Mouse (Mus musculus) midbrain, embryonic 16.5 days (tissue): ENCODE data around the gene Gnaz. TPM values are rescaled to one million over a fixed set of nuclear protein-coding genes. Genes with fewer than 3 reads are reported as not detected.

ENCODE experiments used
- ATAC-seq: fragments of 200-750 bp; cut with Nextera tagmentation; 2 replicates; pipeline ENCODE4 v1.8.0; 2017; ENCODE audit warnings: moderate TSS enrichment
- H3K27ac ChIP-seq: fragments of 300-500 bp; sonication (generic); 2 replicates; pipeline ENCODE4 v1.5.1; 2014; ENCODE audit warnings: mild to moderate bottlenecking, low read length, mixed read lengths
- H3K27me3 ChIP-seq: fragments of 300-500 bp; sonication (generic); 2 replicates; pipeline ENCODE4 v1.6.1; 2014; ENCODE audit warnings: low read depth, low read length, mixed read lengths; ENCODE audit not compliant: control insufficient read depth, insufficient read depth
- H3K36me3 ChIP-seq: fragments of 300-500 bp; sonication (generic); 2 replicates; pipeline ENCODE4 v1.6.1; 2014; ENCODE audit warnings: mild to moderate bottlenecking, low read length, moderate library complexity, mixed read lengths; ENCODE audit not compliant: control insufficient read depth, insufficient read depth
- H3K4me1 ChIP-seq: fragments of 300-500 bp; sonication (generic); 2 replicates; pipeline ENCODE4 v1.6.1; 2014; ENCODE audit warnings: mild to moderate bottlenecking, low read length, mixed read lengths; ENCODE audit not compliant: control insufficient read depth, insufficient read depth
- H3K4me2 ChIP-seq: fragments of 300-500 bp; sonication (generic); 2 replicates; pipeline ENCODE4 v1.6.1; 2014; ENCODE audit warnings: mild to moderate bottlenecking, low read length, mixed read lengths
- H3K4me3 ChIP-seq: fragments of 300-500 bp; sonication (generic); 2 replicates; pipeline ENCODE4 v1.5.1; 2014; ENCODE audit warnings: low read depth, mild to moderate bottlenecking, low read length, moderate library complexity, mixed read lengths
- H3K9ac ChIP-seq: fragments of 300-500 bp; sonication (generic); 2 replicates; pipeline ENCODE4 v1.6.1; 2014; ENCODE audit warnings: low read depth, low read length, mixed read lengths
- H3K9me3 ChIP-seq: fragments of 300-500 bp; sonication (generic); replicated peaks from 2 replicates; pipeline ENCODE4 v1.6.1; 2014; ENCODE audit warnings: mild to moderate bottlenecking, low read length, mixed read lengths; ENCODE audit not compliant: control insufficient read depth, poor library complexity, severe bottlenecking
- whole genome bisulfite sequencing: fragments of 180-500 bp; shearing (Covaris S2); extraction: QIAGEN DNeasy Blood & Tissue Kit; methylation state at CpG from one replicate; pipeline ENCODE4 v1.1.7; 2014; 5-methylcytosine and 5-hydroxymethylcytosine counted together
- polyA plus RNA-seq: library from polyadenylated mRNA; unstranded; fragments of >200 nt; fragmentation: Nextera tagmentation; extraction: Ambion mirVana; gene quantifications from 2 replicates; pipeline ENCODE4 v1.2.1, GENCODE M21; 2015

Gnaz gene
- polyA plus RNA-seq, 1 experiment from 2014 or later, result 103 TPM

- no peaks in the 10 kb centered on the region for H3K27me3 ChIP-seq
- peaks cover 6% of the 10 kb centered on the region for H3K4me1 ChIP-seq
- no peak overlapping the region for H3K9ac ChIP-seq
- 95% methylated on average over 12 of the region's 12 CpGs for WGBS
- no peak for ATAC-seq
- H3K9me3 ChIP-seq, result no peaks in the 10 kb centered on the region
- H3K4me3 ChIP-seq, result no peak overlapping the region
- peaks cover 9% of the 10 kb centered on the region; the same call in 1 of the 2 replicates for H3K36me3 ChIP-seq
- H3K27ac ChIP-seq, result no peak overlapping the region
- no peak overlapping the region for H3K4me2 ChIP-seq
Observed at GRCm38 (mm10) chr10:74981159-74981558, 14.2 kb downstream of the Gnaz start.

GRCm38 (mm10) chr10:74983176-74983575 is 16.2 kb downstream of the Gnaz start:
- Histone ChIP-seq H3K9me3 (no peaks in the 10 kb centered on the region), H3K4me2 (no peak overlapping the region), H3K4me1 (peaks cover 10% of the 10 kb centered on the region), H3K27ac (no peak overlapping the region), H3K4me3 (no peak overlapping the region), H3K27me3 (no peaks in the 10 kb centered on the region), H3K9ac (no peak overlapping the region), H3K36me3 (peaks cover 9% of the 10 kb centered on the region; the same call in 1 of the 2 replicates)
- 73% methylated on average over 8 of the region's 8 CpGs for WGBS
- no peak for ATAC-seq

GRCm38 (mm10) chr10:74987698-74988470 is 20.9 kb downstream of the Gnaz start:
- Histone ChIP-seq H3K36me3 (peaks cover 24% of the 10 kb centered on the region), H3K27ac (no peak overlapping the region), H3K4me1 (peaks cover 8% of the 10 kb centered on the region; the same call in 1 of the 2 replicates), H3K4me2 (no peak overlapping the region), H3K9me3 (no peaks in the 10 kb centered on the region), H3K27me3 (no peaks in the 10 kb centered on the region), H3K9ac (no peak overlapping the region), H3K4me3 (no peak overlapping the region)
- ATAC-seq, result no peak; the same call in 1 of the 2 replicates
- 77% methylated on average over 14 of the region's 14 CpGs for WGBS

- Histone ChIP-seq H3K9ac (no peak overlapping the region), H3K4me3 (no peak overlapping the region), H3K27me3 (no peaks in the 10 kb centered on the region), H3K4me1 (peaks cover 18% of the 10 kb centered on the region), H3K36me3 (peaks cover 24% of the 10 kb centered on the region), H3K27ac (no peak overlapping the region), H3K4me2 (no peak overlapping the region), H3K9me3 (no peaks in the 10 kb centered on the region)
- 82% methylated on average over 4 of the region's 4 CpGs for WGBS
- ATAC-seq, result no peak
Observed at GRCm38 (mm10) chr10:74989814-74990213, 22.8 kb downstream of the Gnaz start.

- Histone ChIP-seq H3K27me3 (no peaks in the 10 kb centered on the region), H3K4me3 (no peak overlapping the region), H3K4me1 (peaks cover 27% of the 10 kb centered on the region), H3K4me2 (no peak overlapping the region), H3K9me3 (no peaks in the 10 kb centered on the region), H3K36me3 (peaks cover 24% of the 10 kb centered on the region), H3K9ac (no peak overlapping the region), H3K27ac (no peak overlapping the region)
- ATAC-seq, result no peak
- 50% methylated on average over 26 of the region's 26 CpGs for WGBS
Observed at GRCm38 (mm10) chr10:74990584-74991322, 23.8 kb downstream of the Gnaz start.

- no peak overlapping the region for H3K4me3 ChIP-seq
- peak; percentile 23 for ATAC-seq
- no peak overlapping the region for H3K9ac ChIP-seq
- no peak overlapping the region for H3K27ac ChIP-seq
- H3K4me1 ChIP-seq, result peaks cover 33% of the 10 kb centered on the region
- peaks cover 24% of the 10 kb centered on the region for H3K36me3 ChIP-seq
- peak overlapping the region; percentile 31; the same call in 1 of the 2 replicates for H3K4me2 ChIP-seq
- 7% methylated on average over 5 of the region's 5 CpGs for whole genome bisulfite sequencing
- H3K27me3 ChIP-seq, result no peaks in the 10 kb centered on the region
- no peaks in the 10 kb centered on the region for H3K9me3 ChIP-seq
Observed at GRCm38 (mm10) chr10:74994863-74995262, 27.9 kb downstream of the Gnaz start.

- Histone ChIP-seq H3K4me1 (peaks cover 33% of the 10 kb centered on the region), H3K27ac (peak overlapping the region; percentile 47; the same call in 1 of the 2 replicates), H3K4me3 (no peak overlapping the region), H3K4me2 (peak overlapping the region; percentile 31), H3K9ac (peak overlapping the region; percentile 48; the same call in 1 of the 2 replicates), H3K27me3 (no peaks in the 10 kb centered on the region), H3K36me3 (peaks cover 24% of the 10 kb centered on the region), H3K9me3 (no peaks in the 10 kb centered on the region)
- ATAC-seq, result peak; percentile 56
- under 1% methylated on average over 17 of the region's 17 CpGs for WGBS
Observed at GRCm38 (mm10) chr10:74995377-74995776, 28.4 kb downstream of the Gnaz start.

- Histone ChIP-seq H3K4me3 (no peak overlapping the region), H3K9ac (no peak overlapping the region), H3K27me3 (no peaks in the 10 kb centered on the region), H3K4me2 (no peak overlapping the region), H3K9me3 (no peaks in the 10 kb centered on the region), H3K4me1 (peaks cover 10% of the 10 kb centered on the region), H3K36me3 (no peaks in the 10 kb centered on the region), H3K27ac (no peak overlapping the region)
- no peak for ATAC-seq
- 90% methylated on average over 8 of the region's 8 CpGs for WGBS
Observed at GRCm38 (mm10) chr10:75001391-75001790, 34.4 kb downstream of the Gnaz start.

GRCm38 (mm10) chr10:75004067-75004466 is 37.1 kb downstream of the Gnaz start:
- Histone ChIP-seq H3K4me2 (no peak overlapping the region), H3K9ac (no peak overlapping the region), H3K9me3 (no peaks in the 10 kb centered on the region), H3K36me3 (no peaks in the 10 kb centered on the region), H3K27me3 (no peaks in the 10 kb centered on the region), H3K27ac (no peak overlapping the region), H3K4me1 (peaks cover 21% of the 10 kb centered on the region), H3K4me3 (no peak overlapping the region)
- no peak for ATAC-seq
- WGBS, result 83% methylated on average over 3 of the region's 3 CpGs
